Mouse (Mus musculus) erythroblast, embryonic 14.5 days (primary cell): Measurements from ENCODE around the gene Shisa7. TPM values are rescaled to one million over a fixed set of nuclear protein-coding genes. Genes with fewer than 3 reads are reported as not detected.
"Not testable (repeated sequence)": the region's sequence is repeated elsewhere in the genome, so short reads cannot be mapped to it uniquely, and the experiment has no call there.

ENCODE experiments used
- H3K27me3 ChIP-seq: 2 replicates; pipeline ENCODE4 v1.6.1; 2012; ENCODE audit warnings: inconsistent platforms; ENCODE audit not compliant: control insufficient read depth
- H3K36me3 ChIP-seq: 2 replicates; pipeline ENCODE4 v1.6.1; 2012; ENCODE audit warnings: mild to moderate bottlenecking, inconsistent platforms; ENCODE audit not compliant: control insufficient read depth
- H3K4me1 ChIP-seq: 2 replicates; pipeline ENCODE4 v1.6.1; 2012; ENCODE audit warnings: inconsistent platforms; ENCODE audit not compliant: control insufficient read depth
- H3K4me3 ChIP-seq: replicated peaks from 2 replicates; pipeline ENCODE3; 2012; ENCODE audit warnings: moderate library complexity, mild to moderate bottlenecking, inconsistent platforms
- H3K9me3 ChIP-seq: 2 replicates; pipeline ENCODE4 v1.6.1; 2012; ENCODE audit warnings: low read length, inconsistent platforms, mixed read lengths; ENCODE audit not compliant: control insufficient read depth
- GATA1 ChIP-seq: IDR thresholded peaks from 2 replicates; pipeline ENCODE4 v1.6.1; 2012; ENCODE audit warnings: low read length, inconsistent platforms, mixed read lengths
- TAL1 ChIP-seq: IDR thresholded peaks from 3 replicates; pipeline ENCODE4 v1.6.1; 2012; ENCODE audit warnings: low read length, inconsistent platforms, mixed read lengths
- polyA plus RNA-seq: library from polyadenylated mRNA; stranded (reverse); fragments of >175 nt; gene quantifications from 2 replicates; pipeline ENCODE4 v1.2.3, GENCODE M21; 2012

The Shisa7 gene
- polyA plus RNA-seq, result not detected in 2 replicates

GRCm38 (mm10) chr7:4844245-4844916 lies at the start of gene Shisa7:
TSS of gene Shisa7 (minus strand) at chr7:4844696.
- Histone ChIP-seq H3K27me3 (peaks cover 62% of the 10 kb centered on the region), H3K9me3 (peaks cover 10% of the 10 kb centered on the region), H3K36me3 (no peaks in the 10 kb centered on the region), H3K4me1 (no peaks in the 10 kb centered on the region), H3K4me3 (no peak within 1 kb of the TSS)
- TF ChIP-seq GATA1 (no peak), TAL1 (no peak)

GRCm38 (mm10) chr7:4886680-4887079 lies 42.2 kb upstream of the Shisa7 start:
- TF ChIP-seq GATA1 (no peak), TAL1 (no peak)
- peaks cover 21% of the 10 kb centered on the region for H3K36me3 ChIP-seq
- peaks cover 3% of the 10 kb centered on the region for H3K4me1 ChIP-seq
- no peak overlapping the region for H3K4me3 ChIP-seq
- peaks cover 8% of the 10 kb centered on the region for H3K9me3 ChIP-seq
- H3K27me3 ChIP-seq, result no peaks in the 10 kb centered on the region

DNA sequence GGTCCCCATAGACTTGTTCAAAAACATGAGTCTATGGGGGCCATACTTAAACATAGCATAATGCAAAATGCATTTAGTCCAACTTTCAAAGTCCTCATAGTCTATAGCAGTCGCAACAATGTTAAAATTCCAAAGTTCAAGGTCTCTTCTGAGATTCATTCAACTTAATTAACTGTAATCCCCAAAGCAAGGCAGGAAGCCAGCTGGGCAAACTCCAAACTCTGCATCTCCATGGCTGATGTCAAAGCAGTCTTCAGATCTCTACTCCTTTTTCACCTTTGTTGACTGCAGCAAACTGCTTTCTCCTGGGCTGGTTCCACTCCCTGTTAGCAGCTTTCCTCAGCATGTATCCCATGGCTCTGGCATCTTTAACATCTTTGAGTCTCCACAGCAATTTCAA lies 34.5 kb upstream of the Shisa7 start:
- not testable (repeated sequence) for H3K36me3 ChIP-seq, H3K9me3 ChIP-seq, H3K4me3 ChIP-seq, H3K27me3 ChIP-seq
- H3K4me1 ChIP-seq, result peaks cover 39% of the 10 kb centered on the region

GRCm38 (mm10) chr7:4878186-4878585 lies 33.7 kb upstream of the Shisa7 start:
- peak overlapping the region; percentile 69 for H3K4me3 ChIP-seq
- peaks cover 8% of the 10 kb centered on the region for H3K9me3 ChIP-seq
- H3K4me1 ChIP-seq, result peaks cover 39% of the 10 kb centered on the region
- TF ChIP-seq GATA1, result no peak
- TF ChIP-seq TAL1, result no peak
- no peaks in the 10 kb centered on the region for H3K27me3 ChIP-seq
- peaks cover 8% of the 10 kb centered on the region for H3K36me3 ChIP-seq

DNA sequence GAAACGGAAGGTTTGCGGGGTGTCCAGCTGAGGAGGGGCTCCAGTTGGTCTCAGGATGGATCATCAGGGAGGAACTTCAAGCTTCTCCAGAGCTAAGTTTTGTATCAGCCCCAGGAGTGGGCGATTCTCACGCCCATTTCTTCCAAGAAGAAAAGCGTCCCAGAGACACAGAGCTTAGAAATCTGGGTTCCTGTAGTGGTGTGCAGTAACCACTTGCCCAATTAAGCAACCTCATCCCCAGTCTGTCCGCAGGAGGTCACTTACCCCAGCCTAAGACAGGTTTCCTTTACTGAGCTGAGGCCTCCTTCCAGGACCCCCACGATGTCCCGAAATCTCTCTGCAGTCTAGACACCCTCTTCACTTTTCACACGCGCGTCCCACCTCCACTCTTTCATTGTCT lies 32.7 kb upstream of the Shisa7 start:
- peak overlapping the region; percentile 69 for H3K4me3 ChIP-seq
- H3K27me3 ChIP-seq, result no peaks in the 10 kb centered on the region
- peaks cover 5% of the 10 kb centered on the region for H3K36me3 ChIP-seq
- TF ChIP-seq TAL1 (no peak), GATA1 (no peak)
- peaks cover 42% of the 10 kb centered on the region for H3K4me1 ChIP-seq
- H3K9me3 ChIP-seq, result peaks cover 4% of the 10 kb centered on the region

DNA sequence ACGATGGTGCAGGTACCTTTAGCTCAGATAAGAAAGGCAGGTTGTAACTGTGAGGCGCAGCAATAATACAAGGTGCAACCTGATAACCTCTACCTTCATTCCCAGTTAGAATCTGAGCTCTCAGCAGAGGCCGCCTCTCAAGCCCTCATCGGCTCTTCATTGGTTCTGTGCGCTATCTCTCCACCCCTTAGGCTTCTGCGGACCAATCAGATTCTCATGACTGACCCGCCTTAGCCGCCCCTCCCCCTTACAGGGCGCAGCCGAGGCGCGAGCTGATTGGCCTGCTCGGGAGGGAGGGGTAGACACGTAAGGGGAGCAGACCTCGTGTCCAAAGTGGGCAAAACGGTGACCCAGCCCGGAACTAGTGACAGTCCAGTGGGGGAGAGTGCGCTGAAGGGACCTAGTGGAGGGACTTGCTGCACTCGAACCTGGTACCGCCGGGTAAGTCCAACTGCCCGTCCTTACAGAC lies 32.3 kb upstream of the Shisa7 start, which contains the start of gene Isoc2a:
Isoc2a (plus strand) TSS at position 401 of the 469 bp plus-strand sequence.
- Histone ChIP-seq H3K36me3 (peaks cover under 1% of the 10 kb centered on the region), H3K4me1 (peaks cover 39% of the 10 kb centered on the region), H3K9me3 (peaks cover under 1% of the 10 kb centered on the region), H3K27me3 (no peaks in the 10 kb centered on the region), H3K4me3 (peak within 1 kb of the TSS; percentile 69)
- TF ChIP-seq GATA1 (peak; percentile 77), TAL1 (peak; percentile 61)

GRCm38 (mm10) chr7:4870133-4870532 lies 25.6 kb upstream of the Shisa7 start, which contains the start of gene Isoc2b:
TSS of gene Isoc2b (minus strand) at chr7:4870258.
- H3K4me1 ChIP-seq, result peaks cover 30% of the 10 kb centered on the region
- H3K36me3 ChIP-seq, result no peaks in the 10 kb centered on the region
- TF ChIP-seq GATA1 (no peak), TAL1 (no peak)
- no peaks in the 10 kb centered on the region for H3K27me3 ChIP-seq
- H3K4me3 ChIP-seq, result no peak within 1 kb of the TSS
- no peaks in the 10 kb centered on the region for H3K9me3 ChIP-seq

DNA sequence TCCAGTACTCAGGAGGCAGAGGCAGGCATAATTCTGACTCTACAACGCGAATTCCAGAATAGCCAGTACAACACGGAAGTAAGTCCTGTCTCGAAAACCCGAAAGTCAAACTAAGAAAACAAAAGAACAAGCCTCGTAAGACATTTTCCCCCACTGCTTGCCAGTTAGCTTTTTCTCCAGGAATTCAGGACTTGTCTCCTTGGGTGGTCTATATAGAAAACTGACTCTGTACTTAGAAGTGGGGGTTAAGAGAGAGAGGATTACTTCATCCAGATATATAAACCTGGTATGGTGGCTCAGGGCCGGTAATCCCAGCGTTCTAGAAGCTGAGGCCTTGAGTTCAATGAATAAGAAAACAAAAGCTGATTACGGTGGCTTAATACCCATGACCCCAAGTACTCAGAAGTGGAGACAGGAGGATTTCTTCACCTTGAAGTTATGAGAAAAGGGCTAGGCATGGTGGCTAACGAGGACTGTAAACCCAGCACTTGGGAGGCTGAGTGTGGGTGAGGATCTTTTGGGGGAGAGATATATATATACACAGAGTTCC lies 22.2 kb upstream of the Shisa7 start:
- Histone ChIP-seq H3K4me3 (peak overlapping the region; percentile 84), H3K36me3 (no peaks in the 10 kb centered on the region), H3K4me1 (peaks cover 28% of the 10 kb centered on the region), H3K9me3 (no peaks in the 10 kb centered on the region), H3K27me3 (no peaks in the 10 kb centered on the region)
- no peak for TF ChIP-seq TAL1
- TF ChIP-seq GATA1, result no peak

GRCm38 (mm10) chr7:4865579-4866493 lies 21.3 kb upstream of the Shisa7 start:
- TF ChIP-seq GATA1 (no peak), TAL1 (no peak)
- H3K27me3 ChIP-seq, result no peaks in the 10 kb centered on the region

More at GRCm38 (mm10) chr7:4865579-4866493, 21.3 kb upstream of the Shisa7 start:
- peak overlapping the region; percentile 84 for H3K4me3 ChIP-seq
- no peaks in the 10 kb centered on the region for H3K9me3 ChIP-seq
- H3K36me3 ChIP-seq, result no peaks in the 10 kb centered on the region
- peaks cover 24% of the 10 kb centered on the region for H3K4me1 ChIP-seq
